Mouse (Mus musculus) CD4-positive, CD25-positive, alpha-beta regulatory T cell, adult 9 weeks (primary cell): ENCODE data around the gene Dnajc4. TPM values are rescaled to one million over a fixed set of nuclear protein-coding genes. Genes with fewer than 3 reads are reported as not detected.

ENCODE experiments used
- polyA plus RNA-seq: library from polyadenylated mRNA; unstranded; fragments of 100-300 nt; shearing (Covaris generic); gene quantifications from one replicate; pipeline ENCODE4 v1.2.1, GENCODE M21; 2017

The Dnajc4 gene
- 66.9 TPM for polyA plus RNA-seq

GRCm38 (mm10) chr19:6992011-6992858 is at the start of gene Dnajc4:
TSS of gene Dnajc4 (minus strand) at chr19:6992572.

GRCm38 (mm10) chr19:7039841-7040636 is 47.7 kb upstream of the Dnajc4 start, which contains the start of gene Stip1:
TSS of gene Stip1 (minus strand) at chr19:7039967.

GRCm38 (mm10) chr19:7019191-7019590 is 26.8 kb upstream of the Dnajc4 start, which contains the start of gene Fermt3:
TSS of gene Fermt3 (minus strand) at chr19:7019469.

GRCm38 (mm10) chr19:6996006-6996405 is 3.6 kb upstream of the Dnajc4 start, which contains the start of the genes Nudt22 and Trpt1:
TSS of gene Nudt22 (minus strand) at chr19:6996117.
TSS of gene Trpt1 (plus strand) at chr19:6996131.

GRCm38 (mm10) chr19:6987061-6987903 is 5.1 kb downstream of the Dnajc4 start, which contains the start of gene Vegfb:
TSS of gene Vegfb (minus strand) at chr19:6987651.

DNA sequence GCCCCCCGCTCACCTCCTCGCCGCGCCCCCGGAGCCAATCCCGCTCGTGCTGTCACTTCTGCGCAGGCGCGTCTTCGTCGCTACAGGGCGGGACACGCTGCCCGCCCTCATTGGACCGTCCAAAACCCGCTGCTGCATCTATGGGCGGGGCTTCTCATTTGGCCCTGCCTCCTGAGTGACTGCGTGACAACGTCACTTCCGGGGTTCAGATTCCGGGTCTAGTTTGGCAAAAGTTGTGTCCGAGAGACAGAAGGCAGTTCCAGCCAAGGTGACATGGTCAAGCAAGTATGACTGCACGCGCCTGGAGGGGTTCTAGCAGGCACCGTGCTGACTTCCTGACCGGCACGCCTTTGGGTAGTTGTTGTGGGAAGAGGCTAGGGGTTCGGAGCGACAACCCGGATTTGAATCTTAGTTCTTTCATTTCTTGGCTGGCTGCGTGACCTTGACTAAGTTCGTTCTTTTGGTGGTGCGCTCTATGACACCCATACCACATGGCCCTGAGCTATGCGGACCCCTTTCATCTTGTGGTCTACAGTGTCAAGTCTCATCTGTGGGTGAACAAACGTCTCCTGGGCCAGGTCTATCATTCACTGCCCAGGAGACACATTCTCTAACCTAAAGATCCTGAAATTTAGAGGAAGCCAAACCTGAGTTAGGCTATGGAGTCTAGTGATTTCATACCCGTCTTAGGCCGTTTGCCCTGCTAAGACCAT is 11.8 kb downstream of the Dnajc4 start, which contains the start of gene Fkbp2:
Fkbp2 (minus strand) TSS at position 121 of the 713 bp plus-strand sequence.

GRCm38 (mm10) chr19:6975537-6976521 is 16.5 kb downstream of the Dnajc4 start, which contains the start of gene Plcb3:
TSS of gene Plcb3 (minus strand) at chr19:6976470.

DNA sequence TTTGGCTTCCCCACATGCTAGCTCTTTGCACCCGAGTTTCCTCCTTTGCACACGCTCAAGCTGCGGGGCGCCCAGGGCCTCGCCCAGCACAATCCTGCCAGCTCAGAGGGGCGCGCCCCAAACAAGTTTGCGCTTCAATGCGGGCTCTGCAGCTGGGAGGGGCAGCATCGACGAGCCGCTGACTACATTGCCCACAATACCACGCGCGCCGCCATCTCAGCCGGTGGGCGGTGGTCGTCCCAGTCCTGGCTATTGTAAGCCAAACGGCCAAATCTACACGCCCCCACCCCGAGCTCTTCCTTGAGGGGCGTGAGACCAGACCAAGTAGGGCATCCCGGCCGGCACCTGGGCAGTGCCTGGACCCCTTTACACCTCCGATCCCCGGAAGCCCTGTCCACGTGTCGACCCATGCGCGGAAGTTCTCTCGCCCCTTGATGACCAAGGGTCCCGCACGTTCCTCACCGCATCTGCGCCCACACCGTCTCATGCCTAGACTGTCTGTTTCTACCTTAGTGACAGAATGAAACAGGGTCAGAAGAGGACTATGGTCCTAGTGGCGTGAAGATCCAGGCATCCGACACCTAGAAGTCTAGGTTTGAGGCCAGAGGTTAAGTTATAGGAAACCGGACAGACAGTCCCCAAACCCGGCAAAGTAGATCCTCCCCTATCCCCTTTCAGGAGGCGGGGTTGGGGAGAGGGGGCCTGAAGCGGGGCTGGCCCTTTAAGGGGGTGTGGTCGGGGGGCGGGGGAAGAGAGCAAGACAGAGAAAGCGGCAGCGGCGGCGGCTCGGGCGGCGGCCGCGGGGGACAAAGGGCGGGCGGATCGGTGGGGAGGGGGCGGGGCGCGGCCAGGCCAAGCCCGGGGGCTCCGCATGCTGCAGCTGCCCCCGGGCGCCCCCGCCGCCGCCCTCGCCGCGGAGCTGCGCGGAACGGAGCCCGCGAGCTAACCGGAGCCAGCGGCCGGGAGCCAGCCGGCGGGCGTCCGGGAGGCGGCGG is 17.9 kb downstream of the Dnajc4 start, which contains the start of gene Ppp1r14b:
Ppp1r14b (plus strand) TSS at position 758 of the 995 bp plus-strand sequence.

GRCm38 (mm10) chr19:6942249-6942691 is 50.1 kb downstream of the Dnajc4 start, which contains the start of gene Gpr137:
TSS of gene Gpr137 (minus strand) at chr19:6942480.

DNA sequence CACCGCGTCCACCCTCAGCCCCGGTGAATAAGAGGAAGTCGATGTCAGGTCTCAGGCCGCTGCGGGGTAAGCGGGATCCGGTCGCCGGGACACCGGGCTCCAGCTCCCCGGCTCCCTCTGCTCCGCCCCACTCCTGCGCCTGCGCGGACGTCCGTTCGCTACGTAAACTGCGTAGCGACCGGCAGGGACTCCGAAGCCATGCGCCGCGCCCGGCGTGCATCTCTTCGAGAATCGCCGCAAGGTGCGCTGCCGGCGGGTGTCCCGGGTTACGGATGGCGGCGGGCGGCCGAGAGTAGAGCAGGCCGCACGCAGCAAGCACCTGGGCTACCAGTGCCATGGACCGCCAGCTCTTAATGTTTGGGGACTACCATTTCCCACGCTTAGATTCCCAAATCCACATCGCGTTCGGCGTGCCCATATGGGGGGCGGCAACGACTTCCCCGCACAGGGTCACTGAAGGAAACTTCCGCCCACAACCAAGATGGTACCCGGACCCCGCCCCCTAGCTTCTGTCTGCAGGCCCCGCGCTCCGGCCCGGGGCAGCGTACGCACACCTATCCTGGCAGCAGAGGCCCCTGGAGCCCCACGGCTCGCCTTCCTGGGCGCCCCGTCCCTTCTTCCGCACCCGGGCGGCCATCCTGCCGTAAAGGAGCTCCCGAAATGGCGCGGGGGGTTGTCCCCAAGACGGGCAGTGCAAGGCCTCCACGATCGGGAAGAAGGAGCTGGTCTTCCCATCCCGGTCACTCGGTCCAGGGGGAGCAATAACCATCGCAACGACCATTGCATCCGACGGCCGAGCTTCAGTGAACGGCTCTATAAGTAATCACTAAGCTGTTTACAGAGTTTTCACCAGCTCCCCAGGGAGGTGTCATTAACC is 50.8 kb downstream of the Dnajc4 start, which contains the start of gene Bad:
Bad (plus strand) TSS at position 490 of the 877 bp plus-strand sequence.

Other genes with a start within 250 kb of the Dnajc4 start
- gene Rps6ka4, start 151.9 kb downstream of the Dnajc4 start, polyA plus RNA-seq: 31.3 TPM
- 48.7 TPM for gene Ccdc88b, start 134.4 kb downstream of the Dnajc4 start, polyA plus RNA-seq
- 234 TPM for gene Trmt112, start 82.9 kb downstream of the Dnajc4 start, polyA plus RNA-seq
- gene Prdx5, start 82.5 kb downstream of the Dnajc4 start, polyA plus RNA-seq: 267 TPM
- gene Esrra, start 70.8 kb downstream of the Dnajc4 start, polyA plus RNA-seq: 6.6 TPM
- gene Catsperz, start 67.2 kb downstream of the Dnajc4 start, polyA plus RNA-seq: not detected
- gene Kcnk4, start 58.1 kb downstream of the Dnajc4 start, polyA plus RNA-seq: not detected
- gene Bad, start 50.7 kb downstream of the Dnajc4 start, polyA plus RNA-seq: 43.9 TPM
- 17.8 TPM for gene Gpr137, start 50.1 kb downstream of the Dnajc4 start, polyA plus RNA-seq
- 32.3 TPM for gene Ppp1r14b, start 17.6 kb downstream of the Dnajc4 start, polyA plus RNA-seq
- gene Plcb3, start 16.1 kb downstream of the Dnajc4 start, polyA plus RNA-seq: 7.2 TPM
- gene Fkbp2, start 12.1 kb downstream of the Dnajc4 start, polyA plus RNA-seq: 53.6 TPM
- 1.2 TPM for gene Vegfb, start 4.9 kb downstream of the Dnajc4 start, polyA plus RNA-seq
- gene Nudt22, start 3.5 kb upstream of the Dnajc4 start, polyA plus RNA-seq: 38.9 TPM
- 8.5 TPM for gene Trpt1, start 3.6 kb upstream of the Dnajc4 start, polyA plus RNA-seq
- 429 TPM for gene Fermt3, start 26.9 kb upstream of the Dnajc4 start, polyA plus RNA-seq
- gene Stip1, start 47.4 kb upstream of the Dnajc4 start, polyA plus RNA-seq: 157 TPM
- 2.8 TPM for gene Macrod1, start 64.2 kb upstream of the Dnajc4 start, polyA plus RNA-seq
- 0.05 TPM for gene Flrt1, start 113.2 kb upstream of the Dnajc4 start, polyA plus RNA-seq
- gene Otub1, start 213.7 kb upstream of the Dnajc4 start, polyA plus RNA-seq: 73.3 TPM
- 544 TPM for gene Cox8a, start 225.0 kb upstream of the Dnajc4 start, polyA plus RNA-seq
- 41.7 TPM for gene Naa40, start 248.6 kb upstream of the Dnajc4 start, polyA plus RNA-seq